Mouse (Mus musculus) monocyte, adult 59 days (primary cell): ENCODE data around the gene Pim1. TPM values are rescaled to one million over a fixed set of nuclear protein-coding genes. Genes with fewer than 3 reads are reported as not detected.

ENCODE experiments used
- total RNA-seq, 2 experiments: library from RNA; stranded (reverse); gene quantifications; one replicate each; pipeline ENCODE4 v1.2.4; 2023

Pim1 gene
- total RNA-seq = 1,000 to 10,000 TPM; 1,228 to 1,267 TPM

DNA sequence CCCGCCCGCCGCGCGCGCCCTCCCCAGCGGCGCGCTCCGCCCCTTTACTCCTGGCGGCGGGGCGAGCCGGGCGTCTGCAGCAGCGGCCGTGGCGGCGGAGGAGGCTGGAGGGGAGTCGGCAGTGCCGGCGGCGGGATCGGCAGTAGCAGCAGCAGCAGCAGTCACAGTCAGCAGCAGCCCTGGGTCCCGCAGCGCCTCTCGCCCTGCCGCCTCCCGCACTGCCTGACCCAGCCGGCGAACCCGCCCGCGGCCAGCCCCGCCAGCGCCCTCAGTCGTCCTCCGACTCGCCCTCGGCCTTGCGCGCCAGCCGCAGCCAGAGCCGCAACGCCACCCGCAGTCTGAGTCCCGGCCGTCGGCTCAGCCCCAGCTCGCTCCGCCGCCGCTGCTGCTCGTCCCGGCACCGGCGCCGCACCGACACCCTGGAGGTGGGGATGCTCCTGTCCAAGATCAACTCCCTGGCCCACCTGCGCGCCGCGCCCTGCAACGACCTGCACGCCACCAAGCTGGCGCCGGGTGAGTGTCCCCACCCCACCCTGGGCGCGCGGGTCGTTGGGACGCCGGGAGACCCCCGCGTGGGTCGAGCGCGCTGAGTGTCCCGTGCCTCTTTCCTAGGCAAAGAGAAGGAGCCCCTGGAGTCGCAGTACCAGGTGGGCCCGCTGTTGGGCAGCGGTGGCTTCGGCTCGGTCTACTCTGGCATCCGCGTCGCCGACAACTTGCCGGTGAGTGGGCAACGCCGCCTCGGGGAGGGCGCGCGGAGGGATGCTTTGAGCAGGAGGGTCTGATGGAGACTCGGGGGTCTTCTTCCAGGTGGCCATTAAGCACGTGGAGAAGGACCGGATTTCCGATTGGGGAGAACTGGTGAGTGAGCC, at the start of gene Pim1:
Pim1 (plus strand) TSS at position 41 of the 869 bp plus-strand sequence.

Other genes with a start within 250 kb of the Pim1 start
- gene Ppil1, start 226.6 kb upstream of the Pim1 start, total RNA-seq = 1 to 10 TPM; 6.7 to 9.2 TPM
- gene BC004004, start 222.0 kb upstream of the Pim1 start, total RNA-seq = 10 to 100 TPM; 60.0 to 73.2 TPM
- gene Pi16, start 173.1 kb upstream of the Pim1 start, total RNA-seq = 10 to 100 TPM; 53.3 to 59.4 TPM
- gene Mtch1, start 142.8 kb upstream of the Pim1 start, total RNA-seq = 10 to 100 TPM; 92.5 to 99.1 TPM
- 100 to 1,000 TPM; 194 to 212 TPM for gene Fgd2, start 129.8 kb upstream of the Pim1 start, total RNA-seq
- not detected for gene Gm17657, start 58.9 kb downstream of the Pim1 start, total RNA-seq
- 10 to 100 TPM; 14.0 to 16.3 TPM for gene Tbc1d22b, start 59.0 kb downstream of the Pim1 start, total RNA-seq
- gene Tmem217, start 61.6 kb downstream of the Pim1 start, total RNA-seq = not detected
- gene Rnf8, start 124.0 kb downstream of the Pim1 start, total RNA-seq = 10 to 100 TPM; 39.4 to 44.2 TPM
- gene Gm28043, start 124.1 kb downstream of the Pim1 start, total RNA-seq = 1 to 10 TPM; 6.8 to 8.3 TPM
- 10 to 100 TPM; 81.8 to 95.4 TPM for gene Cmtr1, start 169.8 kb downstream of the Pim1 start, total RNA-seq
- 1 to 10 TPM; 7.6 to 9.2 TPM for gene Ccdc167, start 226.3 kb downstream of the Pim1 start, total RNA-seq